In the genomic region with DNA sequence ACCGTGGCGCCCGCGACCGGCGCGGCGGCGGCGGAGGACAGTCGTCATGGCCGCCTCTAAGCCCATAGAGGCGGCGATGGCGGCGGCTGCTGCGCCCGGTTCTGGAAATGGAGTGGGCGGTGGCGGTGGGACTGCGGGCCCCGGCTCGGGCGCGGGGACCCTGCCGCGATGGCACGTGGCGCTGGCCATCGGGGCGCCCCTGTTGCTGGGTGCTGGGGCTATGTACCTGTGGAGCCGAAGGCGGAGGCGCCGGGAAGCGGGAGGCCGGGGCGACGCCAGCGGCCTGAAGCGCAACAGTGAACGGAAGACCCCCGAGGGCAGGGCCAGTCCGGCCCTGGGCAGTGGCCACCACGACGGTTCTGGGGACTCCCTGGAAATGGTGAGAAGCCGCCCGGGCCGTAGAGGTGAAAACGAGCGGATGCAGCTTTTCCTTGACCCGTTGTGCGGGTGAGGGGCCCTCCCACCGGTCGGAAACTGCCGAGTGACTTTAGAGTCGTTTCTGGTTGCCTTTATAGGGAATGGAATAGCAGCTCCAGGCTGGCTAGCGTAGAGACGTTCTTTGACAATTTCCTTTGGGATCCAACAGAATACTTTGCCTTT, we compare ENCODE assay signal across 8 mouse cellular contexts. TPM values are rescaled to one million over a fixed set of nuclear protein-coding genes. Genes with fewer than 3 reads are reported as not detected.
DNase-seq lines count a peak whose midpoint lies in the region; ATAC-seq and TF ChIP-seq lines count a peak whose summit lies in the region.

No protein-coding gene starts in this region.

- peak; percentile 6 for ATAC-seq in liver, postnatal 0 days

- no peaks in the 10 kb centered on the region for H3K36me3 ChIP-seq in thymus, adult 2 months (ENCODE audit: control insufficient read depth, insufficient read depth, low read length)
- no peaks in the 10 kb centered on the region; the same call in 1 of the 2 replicates for H3K36me3 ChIP-seq in liver, postnatal 0 days (replicated peaks; ENCODE audit: insufficient read depth, low read length)

- no peak for DNase-seq in gastrocnemius, adult 2 months
- DNase-seq in gastrocnemius, postnatal 36 days, result no peak
- no peak for DNase-seq in thymus, adult 2 months
- no peak for DNase-seq in thymus, postnatal 25 days
- DNase-seq in heart, postnatal 4 days, result peak; percentile 48
- peak; percentile 50 for DNase-seq in liver, postnatal 0 days
- DNase-seq in layer of hippocampus, adult 9-11 months, result no peak
- no peak for DNase-seq in layer of hippocampus, postnatal 10 days (ENCODE audit: low spot score in 2 of 2)

- peak overlapping the region; percentile 90 for H3K4me2 ChIP-seq in liver, postnatal 0 days (ENCODE audit: low read depth, low read length)

- intact Hi-C loops in gastrocnemius, adult 2 months (cut with DNase I), result loop anchor here (10.0 kb wide), 1 partner anchor 407 kb away; a partner anchor contains a TSS
- intact Hi-C loops in gastrocnemius, postnatal 36 days (cut with DNase I), result loop anchor here (5.0 kb wide), 1 partner anchor 45 kb away; a partner anchor contains a TSS

- TF ChIP-seq POLR2A in thymus, adult 2 months (IDR thresholded peaks at IDR 0.05; ENCODE audit: control insufficient read depth, extremely low read depth, insufficient read depth, low read length, poor library complexity), result no peak

- H3K4me3 ChIP-seq in gastrocnemius, adult 2 months, result peak overlapping the region; percentile 73
- peak overlapping the region; percentile 94 for H3K4me3 ChIP-seq in thymus, adult 2 months (ENCODE audit: control insufficient read depth, insufficient read depth, low read length)
- H3K4me3 ChIP-seq in liver, postnatal 0 days (ENCODE audit: low read depth, low read length), result peak overlapping the region; percentile 100

- under 1% methylated on average over 59 of the region's 59 CpGs for WGBS in thymus, adult 2 months
- WGBS in liver, postnatal 0 days (ENCODE audit: insufficient replicate concordance), result under 1% methylated on average over 59 of the region's 59 CpGs

- H3K9me3 ChIP-seq in liver, postnatal 0 days (ENCODE audit: low read length), result no peaks in the 10 kb centered on the region

- no peak for TF ChIP-seq CTCF in gastrocnemius, adult 2 months (IDR thresholded peaks at IDR 0.05)
- TF ChIP-seq CTCF in thymus, adult 2 months (IDR thresholded peaks at IDR 0.05; ENCODE audit: borderline replicate concordance, control insufficient read depth, extremely low read depth, insufficient read depth, low read length, poor library complexity), result no peak
- TF ChIP-seq CTCF in liver, postnatal 0 days (IDR thresholded peaks at IDR 0.05; ENCODE audit: low read depth), result no peak

- no peak for TF ChIP-seq EP300 in liver, postnatal 0 days (IDR thresholded peaks at IDR 0.05; ENCODE audit: low read depth)

- H3K9ac ChIP-seq in liver, postnatal 0 days (replicated peaks), result peak overlapping the region; percentile 100

- H3K4me1 ChIP-seq in thymus, adult 2 months (replicated peaks; ENCODE audit: control insufficient read depth, insufficient read depth, low read length), result no peaks in the 10 kb centered on the region
- peaks cover 26% of the 10 kb centered on the region for H3K4me1 ChIP-seq in liver, postnatal 0 days (ENCODE audit: insufficient read depth)

- peak overlapping the region; percentile 92 for H3K27ac ChIP-seq in gastrocnemius, adult 2 months
- H3K27ac ChIP-seq in thymus, adult 2 months (ENCODE audit: control insufficient read depth, insufficient read depth, low read length), result peak overlapping the region; percentile 11; the same call in 1 of the 2 replicates
- H3K27ac ChIP-seq in liver, postnatal 0 days (ENCODE audit: low read depth), result peak overlapping the region; percentile 99

- peaks cover 2% of the 10 kb centered on the region; the same call in 1 of the 2 replicates for H3K27me3 ChIP-seq in thymus, adult 2 months (ENCODE audit: control insufficient read depth, insufficient read depth, low read length)
- no peaks in the 10 kb centered on the region for H3K27me3 ChIP-seq in liver, postnatal 0 days (ENCODE audit: insufficient read depth, low read length)

RNA-seq across cellular contexts. Expression of a gene that starts 0.4 kb away (rescaled TPM):
- total RNA-seq in gastrocnemius, adult 2 months (2021), result 10 to 100 TPM; 31.6 to 37.4 TPM
- total RNA-seq in gastrocnemius, postnatal 36 days (2021), result 10 to 100 TPM; 30.4 to 33.1 TPM
- 14.7 and 16.6 TPM in 2 replicates for polyA plus RNA-seq in thymus, adult 2 months (2012; rRNA removed)
- 10 to 100 TPM; 59.8 to 62.8 TPM for total RNA-seq in heart, postnatal 4 days (2021)
- polyA plus RNA-seq in liver, postnatal 0 days (2015; fragmentation: Nextera tagmentation; extraction: Ambion mirVana), result 27.6 and 29.9 TPM in 2 replicates
- 100 to 1,000 TPM; 115 to 117 TPM for total RNA-seq in layer of hippocampus, postnatal 10 days (2021)

RNA-seq across cellular contexts. Expression of a gene that starts 45.2 kb away (rescaled TPM):
- total RNA-seq in gastrocnemius, adult 2 months (2021), result 10 to 100 TPM; 22.7 to 24.3 TPM
- 10 to 100 TPM; 24.1 to 25.1 TPM for total RNA-seq in gastrocnemius, postnatal 36 days (2021)
- 14.4 and 18.4 TPM in 2 replicates for polyA plus RNA-seq in thymus, adult 2 months (2012; rRNA removed)
- 10 to 100 TPM; 27.7 to 29.0 TPM for total RNA-seq in heart, postnatal 4 days (2021)
- 69.3 and 74.2 TPM in 2 replicates for polyA plus RNA-seq in liver, postnatal 0 days (2015; fragmentation: Nextera tagmentation; extraction: Ambion mirVana)
- 10 to 100 TPM; 21.3 to 23.8 TPM for total RNA-seq in layer of hippocampus, postnatal 10 days (2021)

RNA-seq across cellular contexts. Expression of a gene that starts 50.7 kb away (rescaled TPM):
- total RNA-seq in gastrocnemius, adult 2 months (2021), result not detected
- total RNA-seq in gastrocnemius, postnatal 36 days (2021), result not detected
- 0.07 TPM in 1 of 2 replicates, not detected in the other for polyA plus RNA-seq in thymus, adult 2 months (2012; rRNA removed)
- total RNA-seq in heart, postnatal 4 days (2021), result not detected
- 0.33 and 0.56 TPM in 2 replicates for polyA plus RNA-seq in liver, postnatal 0 days (2015; fragmentation: Nextera tagmentation; extraction: Ambion mirVana)
- total RNA-seq in layer of hippocampus, postnatal 10 days (2021), result under 1 TPM in 1 of 2 experiments, not detected in 1; 0.16 TPM

Comparison
In these comparisons a context has a peak if more than half of its experiments do, and no peak if none do; other contexts are left out.
1. DNase-seq: peak in heart, postnatal 4 days (single experiment) and liver, postnatal 0 days (single experiment); none in gastrocnemius, adult 2 months (single experiment), gastrocnemius, postnatal 36 days (0 of 2), thymus, adult 2 months (single experiment), thymus, postnatal 25 days (single experiment), layer of hippocampus, adult 9-11 months (single experiment) and layer of hippocampus, postnatal 10 days (0 of 2).
2. H3K27ac ChIP-seq: peak in every context shown above with its lines; median percentile 99 in liver, postnatal 0 days; 92 in gastrocnemius, adult 2 months; 11 in thymus, adult 2 months.
3. Peak in every context shown above with its lines, with median percentiles within 50 percentile points of each other: H3K4me3 ChIP-seq.